Mouse (Mus musculus) mouse trophoblast stem cell (cell line): ENCODE results near the gene Pde11a.
"Not testable (repeated sequence)": the region's sequence is repeated elsewhere in the genome, so short reads cannot be mapped to it uniquely, and the experiment has no call there.

Experiments used
- in situ Hi-C, 2 experiments: fragments of 300-500 bp; cut with MseI, MboI; formaldehyde crosslinking; loops; 2 replicates in 1 of 2; 3 replicates in 1 of 2; pipeline ENCODE4 v1.15.1; 2025

Pde11a gene

GRCm38 (mm10) chr2:75997726-75998125 is 340.8 kb downstream of the Pde11a start:
- in situ Hi-C loops = no loop called here

GRCm38 (mm10) chr2:75994841-75995240 is 343.7 kb downstream of the Pde11a start:
- in situ Hi-C loops = loop anchor here in 1 of 2 experiments (5.0 kb wide), 1 partner anchor 77 kb away; no protein-coding TSS in a partner anchor

- in situ Hi-C loops = loop anchor here in 1 of 2 experiments (5.0 kb wide), 1 partner anchor 81 kb away; no protein-coding TSS in a partner anchor
These were observed 346.9 kb downstream of the Pde11a start for GRCm38 (mm10) chr2:75991581-75992205.

- in situ Hi-C loops = loop anchor here in 1 of 2 experiments (5.0 kb wide), 1 partner anchor 81 kb away; no protein-coding TSS in a partner anchor
These were observed 347.6 kb downstream of the Pde11a start for GRCm38 (mm10) chr2:75990885-75991539.

- in situ Hi-C loops = loop anchor here (5.0 kb wide), 1 partner anchor 83 kb away; no protein-coding TSS in a partner anchor
These were observed 348.9 kb downstream of the Pde11a start for GRCm38 (mm10) chr2:75989694-75990093.

GRCm38 (mm10) chr2:75988779-75989363 is 349.7 kb downstream of the Pde11a start:
- in situ Hi-C loops = loop anchor here in 1 of 2 experiments (5.0 kb wide), 1 partner anchor 83 kb away; no protein-coding TSS in a partner anchor

GRCm38 (mm10) chr2:75988378-75988777 is 350.2 kb downstream of the Pde11a start:
- in situ Hi-C loops = loop anchor here in 1 of 2 experiments (5.0 kb wide), 1 partner anchor 84 kb away; no protein-coding TSS in a partner anchor

GRCm38 (mm10) chr2:75987739-75988138 is 350.8 kb downstream of the Pde11a start:
- in situ Hi-C loops = loop anchor here in 1 of 2 experiments (5.0 kb wide), 1 partner anchor 85 kb away; no protein-coding TSS in a partner anchor

- in situ Hi-C loops = loop anchor here in 1 of 2 experiments (5.0 kb wide), 1 partner anchor 87 kb away; no protein-coding TSS in a partner anchor
These were observed 353.4 kb downstream of the Pde11a start for GRCm38 (mm10) chr2:75985124-75985523.

- in situ Hi-C loops = no loop called here
These were observed 354.7 kb downstream of the Pde11a start for GRCm38 (mm10) chr2:75983847-75984246.

- in situ Hi-C loops = no loop called here
These were observed 355.5 kb downstream of the Pde11a start for GRCm38 (mm10) chr2:75983091-75983490.

GRCm38 (mm10) chr2:75982626-75983025 is 355.9 kb downstream of the Pde11a start:
- in situ Hi-C loops = no loop called here

- in situ Hi-C loops = not testable (repeated sequence)
These were observed 357.0 kb downstream of the Pde11a start, which contains the start of gene Ttc30a1 for GRCm38 (mm10) chr2:75981440-75982081. Gene Ttc30a1, minus strand, starts transcription at chr2:75981967.

- in situ Hi-C loops = not testable (repeated sequence)
These were observed 357.6 kb downstream of the Pde11a start for GRCm38 (mm10) chr2:75980933-75981439.

GRCm38 (mm10) chr2:75977752-75978368 is 360.7 kb downstream of the Pde11a start, which contains the start of gene Ttc30a2:
Gene Ttc30a2, minus strand, starts transcription at chr2:75978170.
- in situ Hi-C loops = not testable (repeated sequence)

- in situ Hi-C loops = not testable (repeated sequence)
These were observed 362.5 kb downstream of the Pde11a start for GRCm38 (mm10) chr2:75976070-75976469.

- in situ Hi-C loops = no loop called here
These were observed 364.4 kb downstream of the Pde11a start for GRCm38 (mm10) chr2:75974131-75974530.

- in situ Hi-C loops = loop anchor here in 1 of 2 experiments (5.0 kb wide), 1 partner anchor 78 kb away; no protein-coding TSS in a partner anchor
These were observed 373.6 kb downstream of the Pde11a start for GRCm38 (mm10) chr2:75964972-75965371.

- in situ Hi-C loops = no loop called here
These were observed 374.1 kb downstream of the Pde11a start for GRCm38 (mm10) chr2:75964512-75964911.

- in situ Hi-C loops = no loop called here
These were observed 374.5 kb downstream of the Pde11a start for GRCm38 (mm10) chr2:75964051-75964450.
